Mouse (Mus musculus): ENCODE measurements around the gene Gm49336. TPM values are rescaled to one million over a fixed set of nuclear protein-coding genes. Genes with fewer than 3 reads are reported as not detected.

Gene Gm49336
- total RNA-seq (2021), result 10 to 100 TPM; 90.9 to 93.1 TPM
- long read RNA-seq, experiment 1, transcript Gm49336-201 (15 exons, 3,913 nt), result major isoform, 29 of 39 reads
- long read RNA-seq, experiment 1, partial matches to known transcripts, result 1 of 39 reads
- long read RNA-seq, experiment 1, other reads (novel, unspliced or antisense), result 5 of 39 reads
- long read RNA-seq, experiment 2, transcript Gm49336-201 (15 exons, 3,913 nt), result major isoform, 22 of 34 reads
- long read RNA-seq, experiment 2, partial matches to known transcripts, result 4 of 34 reads
- long read RNA-seq, experiment 2, other reads (novel, unspliced or antisense), result 3 of 34 reads

DNA sequence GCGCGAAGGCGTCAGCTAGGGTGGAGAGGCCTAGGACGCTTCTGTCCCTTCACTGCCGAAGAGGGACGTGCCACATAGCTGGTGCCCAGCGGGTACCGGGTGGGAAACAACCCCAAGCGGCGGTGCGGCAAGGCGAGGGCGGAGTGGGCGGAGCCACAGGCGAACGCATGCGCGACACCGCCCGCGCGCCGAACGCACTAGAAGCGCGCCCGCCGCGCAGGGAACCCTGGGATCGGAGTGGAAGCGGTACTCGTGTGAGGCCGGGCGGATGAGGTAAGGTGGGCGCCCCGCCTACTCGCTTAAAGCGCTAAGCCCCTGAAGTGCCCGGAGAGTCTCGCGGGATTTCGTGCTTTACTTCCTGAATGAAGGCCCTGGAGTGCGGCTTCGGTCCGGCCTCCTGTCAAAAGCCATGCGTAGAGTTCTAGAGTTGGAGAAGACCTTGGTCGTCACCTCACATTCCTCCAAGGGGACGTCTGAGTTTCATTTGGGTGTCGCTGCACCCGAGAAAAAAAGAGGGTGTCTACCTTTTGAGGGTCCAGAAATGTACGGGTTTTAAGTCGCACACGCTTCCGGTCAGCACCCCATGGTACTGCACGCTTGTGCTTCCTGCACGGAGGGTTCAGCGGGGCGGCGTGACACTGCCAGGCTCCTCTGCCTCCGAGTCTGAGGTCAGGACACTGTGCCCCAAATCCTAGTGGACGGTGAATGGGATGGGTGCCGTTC lies at the start of gene Gm49336, which contains the start of gene Nupl1:
TSS of gene Gm49336 (minus strand) at position 227 of the 723 bp plus-strand sequence.
TSS of gene Nupl1 (minus strand) at position 151 of the 723 bp plus-strand sequence.
- intact Hi-C loops (cut with DNase I), result loop anchor here (5.0 kb wide), 1 partner anchor 126 kb away; no protein-coding TSS in a partner anchor
- peak; percentile 99 for DNase-seq (ENCODE audit: low spot score in 2 of 2)

DNA sequence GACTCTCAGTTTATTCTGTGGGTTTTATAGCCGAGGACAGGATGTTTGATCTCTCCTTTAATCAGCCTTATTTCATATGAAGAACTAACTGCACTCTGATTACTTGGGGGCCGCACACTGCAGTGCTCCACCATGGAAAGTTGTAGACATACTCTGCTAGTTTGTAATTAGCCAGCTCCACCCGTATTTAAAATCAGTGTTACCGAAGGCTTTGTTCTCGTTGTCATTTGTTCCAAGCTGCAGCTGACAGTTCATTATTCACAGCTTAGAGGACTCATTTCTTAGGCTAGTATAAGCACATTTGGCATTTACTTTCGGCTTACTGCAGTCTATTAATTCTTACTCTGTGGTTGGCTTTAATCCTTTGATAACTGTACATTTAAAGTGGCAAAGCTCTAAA lies 49.7 kb upstream of the Gm49336 start:
- intact Hi-C loops (cut with DNase I), result no loop called here
- no peak for DNase-seq (ENCODE audit: low spot score in 2 of 2)

DNA sequence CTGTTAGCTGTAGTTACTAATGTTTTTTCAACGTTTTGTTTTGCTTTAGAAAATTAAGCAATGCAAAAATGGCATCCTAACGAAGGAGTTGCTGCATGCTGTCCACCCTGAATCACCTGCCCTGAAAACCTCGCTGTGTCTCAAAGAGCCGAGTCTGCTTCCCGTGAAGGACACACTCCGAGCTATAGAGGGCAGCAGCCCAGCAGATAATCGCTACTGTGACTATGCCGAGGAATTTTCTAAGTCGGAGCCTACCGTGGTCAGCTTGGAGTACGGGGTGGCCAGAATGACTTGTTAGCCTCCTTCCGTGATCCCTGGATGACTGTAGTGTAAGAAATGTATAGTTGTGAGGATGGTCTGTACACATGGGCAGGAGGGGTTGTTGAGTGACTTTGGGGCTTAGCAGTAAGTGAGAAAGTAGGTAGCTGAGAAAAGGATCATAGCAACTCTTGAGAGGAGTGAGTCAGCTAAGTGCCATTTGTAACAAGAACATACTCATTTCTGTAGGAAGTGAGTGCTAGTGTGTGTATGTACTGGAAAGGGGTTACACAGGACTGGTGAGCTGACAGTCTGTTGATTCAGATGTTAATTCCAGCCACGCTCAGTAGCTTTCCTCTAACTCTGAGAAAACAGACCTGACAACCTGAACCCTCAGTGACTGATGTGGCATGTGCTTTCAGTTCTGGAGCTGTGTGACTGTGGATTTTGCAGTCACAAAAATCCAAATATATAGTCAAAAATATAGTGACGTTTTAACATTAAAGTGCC lies 49.1 kb upstream of the Gm49336 start:
- intact Hi-C loops (cut with DNase I), result no loop called here
- no peak for DNase-seq (ENCODE audit: low spot score in 2 of 2)

DNA sequence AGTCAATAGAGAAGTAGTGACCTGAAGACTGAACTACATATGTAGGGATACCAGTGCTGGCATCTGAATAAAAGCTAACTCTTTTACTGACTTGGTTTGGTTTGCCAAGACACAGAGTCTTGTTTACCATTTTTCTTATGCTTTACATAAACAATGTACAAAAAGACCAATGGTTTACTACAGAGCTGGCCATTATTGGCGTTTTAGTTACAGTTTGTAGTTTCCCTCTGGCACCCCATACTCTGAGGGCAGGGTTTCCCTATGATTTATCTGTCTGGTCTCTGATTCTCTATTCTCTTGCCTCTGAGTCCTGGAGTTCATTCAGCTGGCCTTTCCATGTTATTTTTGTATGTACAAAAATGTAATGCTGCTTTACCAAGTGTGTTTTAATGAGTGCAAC lies 44.2 kb upstream of the Gm49336 start:
- intact Hi-C loops (cut with DNase I), result no loop called here
- DNase-seq (ENCODE audit: low spot score in 2 of 2), result no peak

DNA sequence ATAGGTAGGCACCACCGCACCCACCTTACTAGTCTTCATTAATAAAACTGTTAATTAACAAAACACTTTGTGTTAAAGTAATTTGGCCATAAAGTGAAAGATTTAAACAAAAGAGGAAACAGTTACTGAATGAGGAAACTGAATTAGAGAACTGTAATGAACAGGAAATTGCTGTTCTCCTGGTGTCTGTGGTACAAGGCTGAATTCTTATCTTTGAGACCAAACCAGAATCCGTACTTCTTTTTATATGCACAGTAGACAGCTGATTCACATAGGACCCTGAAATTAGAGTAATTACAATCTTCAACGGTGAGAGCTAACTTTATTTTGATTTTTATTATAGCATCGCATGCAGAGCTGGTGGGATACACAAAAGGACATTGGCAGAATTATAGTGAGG lies 39.1 kb upstream of the Gm49336 start:
- DNase-seq (ENCODE audit: low spot score in 2 of 2), result no peak
- intact Hi-C loops (cut with DNase I), result no loop called here

DNA sequence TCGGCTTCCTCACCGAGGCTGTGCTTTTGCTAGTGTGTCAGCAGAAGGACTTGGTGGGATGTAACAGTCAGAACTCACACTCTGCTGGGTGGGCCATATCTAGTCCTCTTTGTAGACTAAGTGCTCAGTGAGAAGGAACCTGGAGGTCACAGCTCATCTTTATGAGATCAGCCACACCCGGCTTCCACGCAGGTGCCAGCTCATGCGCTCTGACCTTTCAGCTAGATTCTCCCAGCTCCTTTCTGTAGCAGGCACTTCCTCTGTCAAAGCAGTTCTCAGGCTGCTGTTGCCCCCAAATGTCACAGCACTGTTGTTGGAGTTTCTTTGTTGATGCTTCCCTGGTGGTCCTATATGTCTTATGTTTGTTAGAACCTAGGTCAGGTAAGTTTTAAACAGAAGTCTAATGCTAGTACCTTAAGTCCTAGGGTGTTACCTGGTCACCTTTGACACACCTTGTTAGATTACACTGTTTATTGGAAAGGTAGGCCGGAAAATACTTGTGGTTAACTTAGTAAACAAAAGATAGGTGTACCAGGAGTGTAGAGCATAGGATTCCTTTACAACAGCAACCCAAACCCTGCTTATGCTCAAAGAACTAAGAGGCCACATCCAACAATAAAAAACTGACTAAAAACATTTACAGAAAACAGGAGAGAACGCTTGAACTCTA lies 35.0 kb upstream of the Gm49336 start:
- intact Hi-C loops (cut with DNase I), result no loop called here
- DNase-seq (ENCODE audit: low spot score in 2 of 2), result no peak

DNA sequence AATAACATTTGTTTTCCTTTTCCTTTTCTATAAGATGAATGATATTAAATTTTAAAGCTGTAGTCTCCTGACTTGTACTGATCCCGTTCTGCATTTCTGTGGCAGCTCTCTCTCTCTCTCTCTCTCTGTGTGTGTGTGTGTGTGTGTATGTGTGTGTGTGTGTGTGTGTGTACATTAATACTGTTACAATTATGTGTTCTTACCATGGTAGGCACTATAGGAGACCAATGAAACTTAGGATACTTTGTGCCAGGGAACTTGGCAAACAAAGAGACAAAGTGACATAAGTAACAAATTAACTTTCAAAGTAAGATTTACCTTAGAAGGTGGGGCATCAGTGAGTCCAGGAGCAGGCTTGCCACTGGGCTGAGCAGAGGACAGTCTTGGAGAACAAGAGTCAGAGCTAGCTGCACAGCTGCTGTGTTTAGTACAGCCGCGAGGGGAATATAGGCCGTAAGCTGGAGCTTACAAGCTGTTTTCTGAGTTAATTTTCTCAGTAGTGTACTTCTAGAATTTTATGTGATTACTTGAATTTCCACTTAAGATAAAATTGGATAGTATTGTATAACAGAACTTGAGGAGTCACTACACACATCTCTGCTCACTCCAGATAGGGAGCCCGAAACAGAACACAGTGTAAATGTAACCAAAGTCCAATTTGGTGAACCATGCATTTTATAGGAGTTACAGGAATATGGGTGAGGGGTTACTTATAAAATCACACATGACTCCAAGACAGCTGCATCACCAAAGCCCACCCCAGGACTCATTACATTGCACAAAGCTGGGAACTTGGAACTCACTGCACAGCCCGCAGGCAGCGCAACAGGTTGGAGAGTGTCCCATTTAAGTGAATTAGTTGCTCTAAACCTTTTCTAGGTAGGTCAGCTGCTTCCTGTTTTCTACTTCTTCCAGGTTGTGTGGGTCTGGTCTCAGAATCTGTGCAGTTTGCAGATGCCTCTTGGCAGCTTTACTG lies 24.3 kb upstream of the Gm49336 start:
- no peak for DNase-seq (ENCODE audit: low spot score in 2 of 2)
- intact Hi-C loops (cut with DNase I), result no loop called here

DNA sequence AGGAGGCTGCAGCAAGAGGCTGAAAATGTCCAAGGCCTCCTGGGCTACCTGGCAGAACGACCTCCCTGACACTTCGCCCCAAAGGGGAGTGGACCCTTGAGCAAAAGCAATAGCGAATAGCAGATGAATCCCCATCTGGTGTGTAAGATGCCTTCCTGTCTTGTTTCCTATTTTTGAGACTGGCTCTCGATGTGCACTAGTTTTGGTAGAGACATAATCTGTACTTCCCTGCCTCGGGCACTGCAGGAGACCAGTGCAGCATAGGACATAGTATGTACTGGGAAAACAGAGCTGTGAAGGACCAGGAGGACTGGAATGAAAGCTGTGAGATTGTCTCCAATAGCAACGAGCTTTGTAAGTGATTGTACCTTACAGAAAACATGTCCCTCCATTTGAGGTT lies 22.0 kb upstream of the Gm49336 start:
- intact Hi-C loops (cut with DNase I), result no loop called here

DNA sequence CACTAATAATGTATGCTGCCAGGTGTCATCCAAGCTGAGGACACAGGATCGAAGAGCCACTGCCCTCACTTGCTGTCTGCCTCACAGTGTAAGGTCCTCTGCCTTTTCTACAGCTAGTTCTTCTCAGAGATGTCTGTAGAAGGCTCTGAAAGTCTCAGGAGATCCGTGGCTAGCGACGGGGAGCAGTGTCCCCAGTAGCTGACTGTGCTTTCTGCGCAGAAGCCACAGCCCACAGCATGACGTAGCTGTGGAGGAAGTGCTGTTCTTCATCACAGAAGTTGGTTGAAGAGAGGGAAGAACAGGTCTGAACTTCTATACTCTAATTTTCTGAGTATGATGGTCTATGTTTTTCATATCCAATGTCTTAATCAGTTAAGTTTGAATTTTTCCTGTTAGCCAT lies 18.0 kb upstream of the Gm49336 start:
- intact Hi-C loops (cut with DNase I), result loop anchor here (5.0 to 10.0 kb wide), 2 partner anchors 108 to 425 kb away; no protein-coding TSS in a partner anchor
- DNase-seq (ENCODE audit: low spot score in 2 of 2), result no peak

More for the DNA sequence above, 22.0 kb upstream of the Gm49336 start:
- no peak for DNase-seq (ENCODE audit: low spot score in 2 of 2)

DNA sequence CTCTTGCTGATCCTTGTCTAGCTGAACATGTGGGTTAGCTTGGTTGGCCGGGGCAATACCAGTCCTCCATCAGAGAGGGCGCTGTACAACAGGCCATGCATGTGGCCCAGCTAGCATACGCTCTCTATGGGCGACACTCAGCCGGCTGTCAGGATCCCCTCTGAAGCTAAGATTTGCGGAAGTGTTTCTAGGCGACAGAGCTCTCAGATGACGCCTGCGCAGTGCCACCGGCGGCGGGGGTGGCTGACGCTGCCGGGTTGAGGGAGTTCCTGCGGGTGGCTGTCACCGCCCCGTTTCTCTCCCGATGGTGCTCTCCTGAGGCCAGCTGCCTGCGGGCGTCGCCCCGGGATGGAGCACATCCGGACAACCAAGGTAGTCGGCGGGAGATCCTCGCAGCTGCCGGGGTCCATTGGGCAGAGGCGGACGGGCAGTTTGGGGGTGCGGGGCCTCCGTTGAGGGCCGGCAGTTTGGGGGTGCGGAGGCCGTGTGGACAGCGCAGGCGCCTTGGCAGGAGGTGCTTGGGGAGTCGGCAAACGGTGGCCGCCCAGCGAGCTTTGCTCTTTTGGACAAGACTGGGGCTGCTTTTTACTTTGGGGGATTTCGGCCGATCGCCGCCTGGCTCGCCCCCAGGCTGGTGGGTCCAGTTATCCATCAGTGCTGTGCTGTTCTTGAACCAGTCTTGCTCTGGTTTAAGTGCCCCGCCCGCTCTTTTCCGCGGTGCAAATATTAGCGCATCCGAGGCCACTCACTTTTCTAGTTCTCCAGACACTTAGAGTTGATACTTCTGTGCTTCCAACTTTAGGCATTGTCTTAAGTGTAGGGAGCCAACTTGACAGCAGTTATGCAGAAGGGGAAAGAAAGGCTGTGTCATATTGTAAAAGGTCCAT lies 13.9 kb upstream of the Gm49336 start, which contains the start of gene Mtmr6:
TSS of gene Mtmr6 (plus strand) at position 239 of the 887 bp plus-strand sequence.
- DNase-seq (ENCODE audit: low spot score in 2 of 2), result peak; percentile 96 to 98
- intact Hi-C loops (cut with DNase I), result loop anchor here (5.0 to 10.0 kb wide), 2 partner anchors 112 to 430 kb away; no protein-coding TSS in a partner anchor

DNA sequence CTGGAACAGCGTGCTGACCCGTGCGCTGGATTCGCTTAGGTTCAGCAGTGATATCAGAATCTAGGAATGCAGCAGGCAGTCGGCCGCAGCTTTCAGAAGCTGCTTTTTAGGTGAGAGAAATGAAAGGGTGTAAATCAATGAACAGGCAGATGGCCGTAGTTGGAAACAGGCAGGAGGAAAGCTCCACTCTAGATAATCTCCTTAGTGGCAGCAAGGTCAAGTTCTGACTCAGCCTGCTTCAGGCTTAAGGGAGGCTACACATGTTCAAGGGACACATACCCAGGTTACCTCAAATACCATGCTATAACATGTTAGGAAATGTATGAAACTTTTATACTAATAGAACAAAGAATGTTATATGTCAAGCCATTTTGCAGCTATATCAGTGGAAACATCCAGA lies 11.0 kb upstream of the Gm49336 start:
- intact Hi-C loops (cut with DNase I), result loop anchor here (10.0 kb wide), 1 partner anchor 432 kb away; no protein-coding TSS in a partner anchor
- DNase-seq (ENCODE audit: low spot score in 2 of 2), result no peak

DNA sequence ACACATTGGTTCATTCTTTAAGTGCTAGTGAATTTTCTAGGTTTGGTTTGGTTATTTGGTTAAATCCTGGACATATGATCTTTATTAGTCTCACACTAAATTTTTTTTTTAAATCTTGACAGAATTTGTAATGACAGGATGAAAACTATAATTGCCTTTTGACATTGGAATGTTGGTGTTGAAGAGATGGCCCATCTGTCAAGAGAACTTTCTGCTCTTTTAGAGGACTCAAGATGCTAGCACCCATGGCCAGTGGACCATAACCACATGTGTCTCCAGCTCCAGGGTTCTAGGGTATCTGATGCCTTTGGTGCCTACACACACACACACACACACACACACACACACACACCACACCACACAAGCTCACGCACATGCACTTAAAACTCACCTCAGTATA lies 6.5 kb upstream of the Gm49336 start:
- no peak for DNase-seq (ENCODE audit: low spot score in 2 of 2)
- intact Hi-C loops (cut with DNase I), result no loop called here

DNA sequence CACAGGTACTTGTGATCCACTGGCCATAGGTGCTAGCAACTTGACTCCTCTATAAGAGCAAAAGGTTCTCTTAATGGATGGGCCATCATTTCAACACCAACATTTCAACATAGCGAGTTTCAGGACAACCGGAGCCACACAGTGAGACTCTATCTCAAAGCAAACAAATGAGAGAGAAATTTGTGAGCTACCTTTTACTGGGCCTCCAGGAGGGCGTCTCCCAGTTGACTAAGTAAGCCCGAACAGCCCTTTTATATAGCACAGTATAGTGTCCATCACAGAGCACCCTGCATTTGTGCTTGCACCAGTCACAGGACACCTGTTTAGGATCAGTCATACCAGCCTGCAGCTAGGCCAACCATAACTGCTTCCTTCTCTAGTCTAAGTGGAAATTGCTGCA lies 5.8 kb upstream of the Gm49336 start:
- intact Hi-C loops (cut with DNase I), result no loop called here

DNA sequence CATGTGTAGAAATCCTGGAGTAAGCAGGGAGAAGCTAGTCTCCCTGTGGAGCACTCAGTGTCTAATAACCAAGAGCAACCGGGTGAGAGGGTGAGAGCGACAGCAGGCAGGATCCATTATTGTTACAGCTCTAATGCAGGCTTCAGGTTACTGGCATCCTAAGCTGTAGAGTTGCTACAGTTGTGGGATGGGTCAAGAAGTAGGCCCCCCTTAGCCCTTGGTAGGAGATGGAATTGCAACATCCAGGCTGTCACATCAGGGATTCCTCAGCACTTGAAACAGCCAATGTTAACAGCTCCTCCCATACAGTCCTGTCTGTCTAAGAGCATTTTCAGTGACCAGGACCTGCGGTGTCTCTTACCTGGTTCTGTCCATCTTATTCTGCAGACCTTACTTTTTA lies 5.0 kb upstream of the Gm49336 start:
- intact Hi-C loops (cut with DNase I), result no loop called here

More for the DNA sequence above, 5.8 kb upstream of the Gm49336 start:
- DNase-seq (ENCODE audit: low spot score in 2 of 2), result no peak

DNA sequence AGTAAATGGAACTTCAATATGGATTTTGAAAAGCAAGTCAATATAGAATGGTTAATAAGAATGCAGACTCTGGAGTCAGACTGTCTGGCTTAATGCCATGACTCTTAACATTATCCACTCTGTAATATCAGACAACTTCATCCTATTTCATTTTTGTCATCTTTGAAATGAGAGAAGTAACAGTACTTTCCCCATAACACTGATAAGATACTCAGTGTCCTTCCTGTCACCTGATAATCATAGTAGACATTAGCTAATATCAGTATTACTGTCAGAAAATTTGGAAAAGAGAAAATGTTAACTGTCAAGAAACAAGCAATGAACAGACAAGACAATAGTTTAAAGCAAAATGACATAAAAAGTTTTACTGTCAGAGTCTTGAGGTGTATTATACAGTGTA lies 3.5 kb upstream of the Gm49336 start:
- DNase-seq (ENCODE audit: low spot score in 2 of 2), result no peak
- intact Hi-C loops (cut with DNase I), result loop anchor here (5.0 kb wide), 1 partner anchor 123 kb away; no protein-coding TSS in a partner anchor

More for the DNA sequence above, 5.0 kb upstream of the Gm49336 start:
- no peak for DNase-seq (ENCODE audit: low spot score in 2 of 2)

DNA sequence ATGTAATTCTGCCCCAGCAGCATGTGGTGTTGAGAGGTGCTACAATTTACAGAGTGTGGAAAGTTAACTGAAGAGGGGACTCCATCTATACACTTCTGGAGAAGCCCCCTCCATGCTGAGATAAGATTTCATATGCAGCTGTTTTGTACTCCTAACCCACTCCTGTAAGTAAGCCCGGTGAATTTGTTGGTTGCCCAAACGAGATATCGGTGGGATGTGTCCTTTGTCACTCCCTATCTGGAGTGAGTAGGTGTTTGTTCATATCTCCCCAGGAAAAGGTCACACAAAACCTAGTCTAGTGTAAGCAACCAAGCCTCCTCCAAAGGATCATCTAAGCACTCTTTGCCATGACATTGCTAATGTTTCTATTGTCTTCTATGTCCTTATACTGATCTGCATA lies 2.2 kb upstream of the Gm49336 start:
- no peak for DNase-seq (ENCODE audit: low spot score in 2 of 2)
- intact Hi-C loops (cut with DNase I), result loop anchor here (5.0 kb wide), 1 partner anchor 124 kb away; no protein-coding TSS in a partner anchor

Data from left cerebral cortex, postnatal 14 days (tissue).